Mouse (Mus musculus): ENCODE data around the gene Etnk1. TPM values are rescaled to one million over a fixed set of nuclear protein-coding genes. Genes with fewer than 3 reads are reported as not detected.

Etnk1 gene
- total and polyA plus RNA-seq, 3 experiments: 29.9 to 37.0 (median 33.6) TPM

GRCm38 (mm10) chr6:143144556-143144955 is 22.5 kb upstream of the Etnk1 start:
- no peak overlapping the region for H3K27ac ChIP-seq (ENCODE audit: control insufficient read depth, low read depth, low read length)
- no peaks in the 10 kb centered on the region for H3K9me3 ChIP-seq (replicated peaks; ENCODE audit: insufficient read depth, low read length)
- H3K27me3 ChIP-seq (ENCODE audit: control insufficient read depth in 1 of 2, insufficient read depth in 2 of 2, low read length in 2 of 2): no peaks in the 10 kb centered on the region
- H3K36me3 ChIP-seq (ENCODE audit: control insufficient read depth in 1 of 2, insufficient read depth in 2 of 2, low read length in 2 of 2): peaks cover 0 to under 1% of the 10 kb centered on the region in 2 experiments; a peak in 1 of 4 replicates
- TF ChIP-seq GATA1 (IDR thresholded peaks at IDR 0.05; ENCODE audit: low read depth, low read length) (no peak), TBP (IDR thresholded peaks at IDR 0.05; ENCODE audit: low read depth, low read length) (no peak)
- DNase-seq (ENCODE audit: low read depth, low spot score): no peak
- H3K4me1 ChIP-seq (ENCODE audit: control insufficient read depth in 1 of 2, insufficient read depth in 2 of 2, low read length in 2 of 2): peaks cover 0 to under 1% of the 10 kb centered on the region in 2 experiments; a peak in 1 of 4 replicates
- no peak overlapping the region for H3K9ac ChIP-seq (ENCODE audit: control insufficient read depth, low read depth, low read length, poor library complexity, severe bottlenecking)
- H3K4me3 ChIP-seq (ENCODE audit: control insufficient read depth in 1 of 2, insufficient read depth in 1 of 2, low read depth in 2 of 2, low read length in 2 of 2): no peak overlapping the region
- no peaks in the 10 kb centered on the region for H3K79me2 ChIP-seq (ENCODE audit: control insufficient read depth, insufficient read depth, low read length, poor library complexity)

GRCm38 (mm10) chr6:143145051-143145450 is 22.0 kb upstream of the Etnk1 start:
- H3K9ac ChIP-seq (ENCODE audit: control insufficient read depth, low read depth, low read length, poor library complexity, severe bottlenecking): no peak overlapping the region
- H3K27me3 ChIP-seq (ENCODE audit: control insufficient read depth in 1 of 2, insufficient read depth in 2 of 2, low read length in 2 of 2): no peaks in the 10 kb centered on the region
- H3K36me3 ChIP-seq (ENCODE audit: control insufficient read depth in 1 of 2, insufficient read depth in 2 of 2, low read length in 2 of 2): peaks cover 0 to 5% of the 10 kb centered on the region in 2 experiments; a peak in 2 of 4 replicates
- no peak for TF ChIP-seq MAFK (IDR thresholded peaks at IDR 0.05; ENCODE audit: borderline replicate concordance, low read depth, low read length)
- TF ChIP-seq TBP (IDR thresholded peaks at IDR 0.05; ENCODE audit: low read depth, low read length): no peak
- no peak for TF ChIP-seq TAL1 (IDR thresholded peaks at IDR 0.05; ENCODE audit: low read length)
- no peak for TF ChIP-seq ZMIZ1 (IDR thresholded peaks at IDR 0.05; ENCODE audit: low read depth, low read length)
- no peaks in the 10 kb centered on the region for H3K9me3 ChIP-seq (replicated peaks; ENCODE audit: insufficient read depth, low read length)
- H3K27ac ChIP-seq (ENCODE audit: control insufficient read depth, low read depth, low read length): no peak overlapping the region
- no peak overlapping the region for H3K4me3 ChIP-seq (ENCODE audit: control insufficient read depth in 1 of 2, insufficient read depth in 1 of 2, low read depth in 2 of 2, low read length in 2 of 2)
- H3K4me1 ChIP-seq (ENCODE audit: control insufficient read depth in 1 of 2, insufficient read depth in 2 of 2, low read length in 2 of 2): peaks cover 0 to 5% of the 10 kb centered on the region in 2 experiments; a peak in 2 of 4 replicates
- H3K79me2 ChIP-seq (ENCODE audit: control insufficient read depth, insufficient read depth, low read length, poor library complexity): no peaks in the 10 kb centered on the region
- DNase-seq (ENCODE audit: low read depth, low spot score): no peak

- peak; percentile 56; the same call in 1 of the 2 replicates for TF ChIP-seq USF1 (IDR thresholded peaks at IDR 0.05; ENCODE audit: low read depth, low read length)
- TF ChIP-seq HCFC1 (IDR thresholded peaks at IDR 0.05; ENCODE audit: low read depth, low read length): no peak
- Histone ChIP-seq H3K9ac (ENCODE audit: control insufficient read depth, low read depth, low read length, poor library complexity, severe bottlenecking) (no peak overlapping the region), H3K27ac (ENCODE audit: control insufficient read depth, low read depth, low read length) (no peak overlapping the region), H3K4me3 (ENCODE audit: control insufficient read depth in 1 of 2, insufficient read depth in 1 of 2, low read depth in 2 of 2, low read length in 2 of 2) (no peak overlapping the region), H3K27me3 (ENCODE audit: control insufficient read depth in 1 of 2, insufficient read depth in 2 of 2, low read length in 2 of 2) (no peaks in the 10 kb centered on the region), H3K4me1 (ENCODE audit: control insufficient read depth in 1 of 2, insufficient read depth in 2 of 2, low read length in 2 of 2) (peaks cover 4 to 15% of the 10 kb centered on the region in 2 experiments), H3K9me3 (replicated peaks; ENCODE audit: insufficient read depth, low read length) (no peaks in the 10 kb centered on the region), H3K79me2 (ENCODE audit: control insufficient read depth, insufficient read depth, low read length, poor library complexity) (no peaks in the 10 kb centered on the region), H3K36me3 (ENCODE audit: control insufficient read depth in 1 of 2, insufficient read depth in 2 of 2, low read length in 2 of 2) (peaks cover 0 to 16% of the 10 kb centered on the region in 2 experiments; a peak in 2 of 4 replicates)
- DNase-seq (ENCODE audit: low read depth, low spot score): no peak
Observed at GRCm38 (mm10) chr6:143146756-143147155, 20.3 kb upstream of the Etnk1 start.

GRCm38 (mm10) chr6:143148868-143149267 is 18.2 kb upstream of the Etnk1 start:
- Histone ChIP-seq H3K9ac (ENCODE audit: control insufficient read depth, low read depth, low read length, poor library complexity, severe bottlenecking) (no peak overlapping the region), H3K36me3 (ENCODE audit: control insufficient read depth in 1 of 2, insufficient read depth in 2 of 2, low read length in 2 of 2) (peaks cover 0 to 21% of the 10 kb centered on the region in 2 experiments; a peak in 2 of 4 replicates), H3K4me3 (ENCODE audit: control insufficient read depth in 1 of 2, insufficient read depth in 1 of 2, low read depth in 2 of 2, low read length in 2 of 2) (no peak overlapping the region), H3K9me3 (replicated peaks; ENCODE audit: insufficient read depth, low read length) (no peaks in the 10 kb centered on the region), H3K4me1 (ENCODE audit: control insufficient read depth in 1 of 2, insufficient read depth in 2 of 2, low read length in 2 of 2) (peaks cover 7 to 22% of the 10 kb centered on the region in 2 experiments), H3K27ac (ENCODE audit: control insufficient read depth, low read depth, low read length) (no peak overlapping the region), H3K27me3 (ENCODE audit: control insufficient read depth in 1 of 2, insufficient read depth in 2 of 2, low read length in 2 of 2) (no peaks in the 10 kb centered on the region), H3K79me2 (ENCODE audit: control insufficient read depth, insufficient read depth, low read length, poor library complexity) (no peaks in the 10 kb centered on the region)
- no peak for TF ChIP-seq POLR2AphosphoS2 (IDR thresholded peaks at IDR 0.05; ENCODE audit: low read length)
- no peak for TF ChIP-seq MYB (IDR thresholded peaks at IDR 0.05; ENCODE audit: low read depth, low read length)
- TF ChIP-seq KAT2A (conservative IDR thresholded peaks at IDR 0.05; ENCODE audit: low read depth, low read length): no peak
- no peak for TF ChIP-seq E2F4 (IDR thresholded peaks at IDR 0.05; ENCODE audit: borderline replicate concordance, low read depth, low read length)
- DNase-seq (ENCODE audit: low read depth, low spot score): no peak

Measured in MEL (cell line).